Mouse (Mus musculus) embryo, embryonic 10.5 days (tissue): Measurements from ENCODE around the gene Slc38a4.

Experiments
- DNase-seq: peaks from one replicate; pipeline ENCODE4 v3.0.0-alpha.2; 2015; ENCODE audit warnings: low spot score

The Slc38a4 gene

DNA sequence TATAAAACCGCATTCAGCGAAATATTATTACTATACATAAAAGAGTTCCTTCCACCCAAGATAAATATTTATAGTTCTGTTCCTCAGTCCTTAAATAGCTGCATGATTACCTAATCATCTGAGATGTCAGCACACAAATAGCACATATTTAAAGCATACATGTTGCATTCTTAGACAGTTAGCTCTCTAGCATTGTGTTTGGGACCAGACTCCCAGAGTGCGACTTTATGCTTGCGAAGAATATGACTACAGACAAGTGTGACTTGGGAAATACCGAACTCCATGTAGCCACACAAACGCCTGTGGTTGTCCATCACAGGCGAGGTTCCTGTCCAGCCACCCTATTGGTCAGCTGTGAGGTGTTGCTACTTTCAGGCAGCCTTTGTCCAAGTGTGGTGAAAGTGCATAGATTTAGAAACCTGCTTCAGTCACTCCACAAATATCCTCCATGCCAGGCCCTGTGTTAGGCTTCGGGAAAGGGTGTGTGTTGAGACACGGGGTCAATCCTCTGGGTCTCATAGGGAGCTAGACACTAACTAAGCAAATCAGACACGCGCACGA is 40.6 kb downstream of the Slc38a4 start:
- DNase-seq, result no peak

DNA sequence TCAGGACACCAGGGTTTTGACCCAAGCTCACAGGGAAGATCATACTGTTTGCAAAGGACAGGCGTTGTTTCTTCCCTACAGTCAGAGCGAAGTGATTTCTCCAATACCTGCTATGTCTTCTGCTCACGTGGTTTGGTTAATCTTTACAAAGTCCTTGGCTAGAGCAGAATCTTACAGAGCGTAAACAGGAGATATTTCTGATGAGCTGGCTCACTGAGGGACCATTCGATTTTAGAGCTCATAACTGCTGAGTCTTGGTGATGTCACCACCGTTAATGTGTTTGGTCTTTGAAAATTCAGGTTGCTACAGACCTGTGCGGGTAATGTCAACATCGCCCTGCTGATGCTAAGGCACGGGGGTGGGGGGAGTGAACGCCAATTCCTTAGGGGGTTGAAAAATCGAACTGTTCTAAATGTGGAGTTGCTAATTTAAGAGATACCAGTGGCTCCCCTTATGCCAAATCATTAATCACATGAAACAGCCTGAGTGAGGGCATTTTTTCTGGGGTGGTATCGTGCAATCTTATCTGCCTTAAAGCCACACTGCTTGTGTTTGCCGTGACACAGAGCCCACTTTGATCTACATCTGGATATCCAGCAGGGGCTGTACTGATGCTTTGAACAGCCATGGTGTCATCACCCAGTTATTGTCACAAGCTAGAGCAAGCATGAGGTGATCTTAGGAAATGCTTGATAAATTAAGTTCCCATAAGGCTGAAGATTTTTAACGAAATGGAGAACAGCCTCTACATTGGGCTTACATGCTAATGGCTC is 44.0 kb downstream of the Slc38a4 start:
- DNase-seq, result no peak

DNA sequence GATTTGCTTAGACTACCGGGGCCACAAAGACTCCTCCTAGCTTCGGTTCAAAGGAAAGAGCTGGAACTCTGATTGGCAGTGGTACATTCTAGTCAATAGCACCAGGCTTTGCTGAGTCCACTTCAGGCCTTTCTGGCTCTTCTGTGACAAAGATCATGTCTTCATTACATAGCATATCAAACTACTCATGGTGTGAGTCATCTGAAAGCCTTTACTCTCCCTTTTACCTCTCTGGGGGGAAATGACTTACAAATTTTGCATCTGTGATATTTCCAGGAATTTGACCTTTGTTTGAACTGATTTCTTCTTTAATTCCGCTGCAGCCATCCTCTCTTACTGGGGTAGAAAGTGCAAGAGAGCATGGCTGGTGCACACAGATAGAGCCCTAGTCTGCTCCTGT is 46.5 kb downstream of the Slc38a4 start:
- DNase-seq, result no peak

DNA sequence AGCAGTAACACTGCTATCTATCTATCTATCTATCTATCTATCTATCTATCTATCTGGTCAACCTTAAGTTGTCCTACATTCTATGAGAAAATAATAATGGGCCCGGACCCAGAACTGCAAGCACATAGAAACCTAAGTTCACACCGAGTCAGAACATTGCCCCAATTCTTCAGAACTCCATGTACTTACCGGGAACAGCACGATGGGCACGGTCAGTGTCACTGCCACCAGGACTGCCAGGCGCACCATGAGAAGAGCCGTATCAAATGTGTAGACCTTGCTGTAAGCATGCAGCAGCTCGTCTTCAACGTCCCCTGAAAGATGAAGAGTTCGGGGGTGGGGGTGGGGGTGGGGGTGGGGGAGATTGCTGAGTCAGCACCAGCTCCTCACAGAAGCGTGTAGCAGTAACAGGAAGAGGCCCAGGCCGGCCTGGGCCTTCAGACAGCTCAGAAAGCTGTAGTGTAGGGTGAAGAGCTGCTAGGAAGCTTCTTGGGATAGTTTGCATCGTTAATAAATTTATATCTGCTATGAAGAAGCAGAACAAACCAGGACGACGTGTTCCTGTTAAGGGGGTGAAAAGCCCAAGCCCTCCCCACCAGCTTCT is 50.0 kb downstream of the Slc38a4 start:
- no peak for DNase-seq

DNA sequence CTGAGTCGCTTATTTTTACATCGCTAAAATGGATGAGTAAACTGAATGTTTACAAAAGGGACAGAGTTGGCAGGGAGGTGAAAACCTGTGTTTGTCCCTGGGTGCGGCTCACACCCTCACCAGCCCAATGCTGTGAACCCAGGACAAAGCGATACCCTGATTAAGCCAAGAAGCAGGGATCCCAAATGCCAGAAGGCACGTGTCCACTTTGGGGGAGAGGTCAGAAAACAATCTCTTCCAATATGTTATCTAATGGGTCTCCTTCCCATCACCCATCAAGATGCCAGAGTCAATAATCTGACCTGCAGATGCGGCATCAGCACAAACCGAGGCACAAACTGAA is 51.3 kb downstream of the Slc38a4 start:
- DNase-seq, result no peak

DNA sequence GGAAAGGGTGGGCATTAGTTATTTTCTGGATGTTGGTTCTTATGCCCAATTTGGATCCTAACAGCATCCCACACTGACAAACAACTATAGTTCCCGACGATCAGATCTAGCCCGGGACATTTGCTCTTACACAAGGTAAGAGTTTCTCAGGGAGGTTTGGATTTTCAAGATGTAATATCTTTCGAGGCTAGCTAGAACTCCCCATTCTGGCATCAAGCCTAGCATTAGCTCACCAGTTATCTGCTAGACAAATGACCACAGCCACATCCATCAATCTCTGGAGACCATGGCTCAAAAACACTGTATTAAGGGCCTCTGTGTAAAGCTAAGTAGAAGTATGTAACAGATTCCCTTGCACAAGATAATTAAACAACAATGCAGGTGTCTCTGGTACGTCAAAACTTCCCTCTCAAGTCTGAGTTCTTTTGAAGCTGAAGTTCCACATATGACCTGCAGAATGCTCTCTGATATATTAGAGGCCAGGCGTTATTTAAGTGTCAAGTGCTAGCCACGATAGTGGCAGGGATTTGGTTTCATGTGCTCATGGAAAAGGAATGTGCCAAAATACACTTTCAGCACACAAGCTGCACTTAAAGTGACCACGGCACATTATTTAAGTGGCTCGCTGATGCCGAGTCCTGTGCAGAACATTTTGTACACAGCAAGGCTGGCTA is 51.8 kb downstream of the Slc38a4 start:
- DNase-seq, result peak; percentile 54

DNA sequence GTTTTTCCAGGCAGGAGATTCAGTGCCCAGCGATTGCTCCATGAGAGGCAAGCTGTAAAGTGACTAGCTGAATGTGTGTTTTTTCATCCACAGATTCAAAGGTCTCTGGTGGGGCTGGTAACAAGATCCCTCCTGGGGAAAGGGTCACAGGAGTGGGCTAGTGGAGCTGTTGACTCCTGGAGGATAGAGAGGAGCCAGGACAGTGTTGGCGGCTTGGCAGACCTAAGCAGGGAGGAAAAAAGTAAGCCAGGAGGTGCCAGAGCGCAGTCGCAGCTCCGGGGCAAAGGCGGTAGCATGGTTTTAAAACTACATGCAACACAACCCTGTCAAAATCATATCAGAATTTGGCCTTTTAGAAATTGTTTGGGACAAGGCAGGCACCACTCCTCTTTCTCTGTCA is 52.6 kb downstream of the Slc38a4 start:
- no peak for DNase-seq

DNA sequence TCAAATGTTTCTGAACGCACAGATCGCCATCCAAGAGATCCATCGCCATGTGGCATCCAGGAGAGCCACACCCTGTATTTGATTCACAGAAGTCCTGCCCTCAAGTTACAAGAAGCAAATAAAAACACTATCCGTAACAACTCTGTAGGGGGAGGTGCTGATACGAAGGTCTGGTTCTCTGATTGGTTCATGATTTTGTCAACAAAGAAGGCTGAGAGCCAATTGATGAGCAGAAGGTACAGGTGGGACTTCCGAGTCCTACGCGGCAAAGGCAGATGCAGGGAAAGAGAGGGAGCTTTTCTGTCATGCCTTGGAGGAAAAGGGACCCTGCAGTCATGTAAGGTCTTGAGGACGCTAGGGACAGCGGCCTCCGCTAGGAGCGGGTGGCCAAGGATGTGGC is 53.0 kb downstream of the Slc38a4 start:
- peak; percentile 23 for DNase-seq

DNA sequence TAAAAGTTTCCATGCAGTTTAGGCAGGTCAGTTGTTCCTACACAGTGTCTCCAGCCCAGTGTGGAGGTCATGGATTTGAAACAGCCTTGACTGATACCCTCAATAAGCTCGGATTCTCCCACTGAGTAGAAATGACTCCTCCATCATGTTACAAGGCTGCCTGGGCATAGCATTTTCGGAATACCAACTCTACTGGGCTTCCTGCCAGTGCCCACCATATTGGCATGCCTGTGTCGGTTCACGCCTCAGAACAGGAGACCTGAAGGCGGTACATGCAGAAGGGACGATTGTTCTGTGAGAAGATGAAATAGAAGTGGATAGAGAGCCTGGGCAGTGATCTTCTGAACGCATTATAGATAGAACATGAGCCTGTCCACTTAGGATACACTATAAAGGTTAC is 53.9 kb downstream of the Slc38a4 start:
- no peak for DNase-seq

DNA sequence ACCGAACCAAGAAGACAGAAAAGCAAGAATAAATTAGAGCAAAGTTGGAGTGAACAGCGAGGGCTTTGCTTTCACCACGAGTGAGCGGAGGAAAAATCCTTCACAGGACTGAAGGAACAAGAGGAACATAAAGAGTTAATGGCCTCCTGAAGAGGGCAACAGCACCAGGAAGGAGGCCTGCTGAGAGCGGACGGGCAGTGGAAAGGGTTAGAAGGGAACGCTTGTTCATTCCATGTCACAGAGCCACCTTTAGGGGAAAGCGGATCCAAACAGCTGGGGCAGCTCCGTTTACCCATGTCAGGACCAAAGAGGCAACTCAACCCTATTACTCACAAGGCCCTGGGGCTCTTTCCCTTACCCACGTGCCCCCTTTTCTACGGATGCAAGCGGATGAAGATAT is 54.3 kb downstream of the Slc38a4 start:
- DNase-seq, result peak; percentile 52

DNA sequence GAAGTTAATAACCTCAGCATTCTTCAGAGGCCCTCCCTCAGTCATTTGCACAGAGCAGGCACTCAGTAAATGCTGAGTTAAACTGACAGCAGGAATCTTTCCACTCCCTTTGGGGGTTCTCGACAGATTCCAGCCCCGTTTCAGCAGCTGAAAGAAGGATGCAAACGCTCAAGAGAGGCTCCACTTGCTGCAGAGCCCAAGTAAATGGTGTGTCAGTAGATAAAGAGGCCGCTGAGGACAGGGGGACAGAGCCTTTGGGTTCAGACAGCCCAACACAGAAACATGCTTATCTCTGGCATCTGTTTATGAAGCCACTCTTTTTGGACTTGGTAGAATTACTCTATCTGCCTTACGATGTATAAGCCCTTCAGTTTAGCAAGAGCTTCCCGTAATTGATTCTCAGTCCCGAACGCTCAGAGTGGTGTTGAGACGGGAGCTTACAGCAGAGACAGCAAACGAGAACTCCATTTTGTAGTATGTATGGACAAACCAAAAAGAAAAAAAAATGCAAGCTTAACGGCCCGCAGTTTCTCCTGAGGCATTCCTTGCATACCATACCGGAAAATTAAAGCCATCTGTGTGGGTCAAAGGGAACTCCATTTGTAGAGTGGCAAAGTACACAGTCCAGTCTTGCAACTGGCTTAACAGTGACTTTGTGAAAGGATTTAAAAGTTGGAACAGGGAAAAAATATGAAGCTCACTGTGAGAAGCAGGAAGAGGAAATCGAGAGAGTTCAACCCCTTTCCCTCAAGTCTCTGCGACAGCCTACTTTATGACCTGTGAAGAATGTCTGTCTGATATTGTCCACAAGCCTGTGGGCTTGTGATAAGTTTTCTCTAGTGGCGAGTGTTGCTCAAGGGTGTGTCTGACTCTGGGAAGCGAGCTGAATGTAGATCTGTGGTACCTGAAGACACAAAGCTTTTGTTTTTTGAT is 55.2 kb downstream of the Slc38a4 start:
- DNase-seq, result peak; percentile 86

DNA sequence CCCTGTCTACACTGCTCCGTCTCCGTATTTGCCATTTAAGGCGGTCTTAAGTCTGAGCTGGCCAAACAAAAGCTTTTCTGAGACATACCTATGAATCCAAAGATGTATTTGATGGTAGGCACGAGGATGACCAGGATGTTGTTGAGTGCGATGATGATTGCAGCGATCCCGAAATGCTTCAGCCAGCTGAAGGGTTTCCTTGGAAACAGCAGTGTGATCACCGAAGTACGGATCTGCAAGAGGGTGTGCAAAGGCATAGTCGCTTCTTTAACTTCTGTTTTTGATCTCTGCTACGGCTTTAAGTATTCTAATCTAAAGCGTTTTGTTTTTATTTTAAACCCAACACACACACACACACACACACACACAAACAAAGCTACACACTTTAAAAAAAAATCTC is 56.4 kb downstream of the Slc38a4 start:
- no peak for DNase-seq

DNA sequence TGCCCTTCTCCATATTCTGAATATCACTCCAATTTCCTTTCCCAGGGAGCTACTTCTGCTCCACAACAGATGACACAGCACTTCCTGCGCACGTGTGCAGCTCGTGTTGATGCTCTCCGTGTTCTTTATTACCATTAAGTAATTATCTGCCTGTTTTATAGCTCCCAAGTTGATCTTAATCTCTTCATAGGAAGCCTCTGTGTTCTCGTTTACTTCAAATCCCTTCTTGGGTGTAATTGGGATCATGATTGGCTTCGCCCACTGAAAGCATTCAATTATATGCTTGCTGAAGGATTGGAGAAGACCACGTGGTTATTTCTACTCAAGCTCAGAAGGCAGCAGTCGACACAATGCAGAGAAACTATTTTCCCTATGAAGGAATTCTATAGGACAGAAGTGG is 70.1 kb downstream of the Slc38a4 start:
- no peak for DNase-seq

DNA sequence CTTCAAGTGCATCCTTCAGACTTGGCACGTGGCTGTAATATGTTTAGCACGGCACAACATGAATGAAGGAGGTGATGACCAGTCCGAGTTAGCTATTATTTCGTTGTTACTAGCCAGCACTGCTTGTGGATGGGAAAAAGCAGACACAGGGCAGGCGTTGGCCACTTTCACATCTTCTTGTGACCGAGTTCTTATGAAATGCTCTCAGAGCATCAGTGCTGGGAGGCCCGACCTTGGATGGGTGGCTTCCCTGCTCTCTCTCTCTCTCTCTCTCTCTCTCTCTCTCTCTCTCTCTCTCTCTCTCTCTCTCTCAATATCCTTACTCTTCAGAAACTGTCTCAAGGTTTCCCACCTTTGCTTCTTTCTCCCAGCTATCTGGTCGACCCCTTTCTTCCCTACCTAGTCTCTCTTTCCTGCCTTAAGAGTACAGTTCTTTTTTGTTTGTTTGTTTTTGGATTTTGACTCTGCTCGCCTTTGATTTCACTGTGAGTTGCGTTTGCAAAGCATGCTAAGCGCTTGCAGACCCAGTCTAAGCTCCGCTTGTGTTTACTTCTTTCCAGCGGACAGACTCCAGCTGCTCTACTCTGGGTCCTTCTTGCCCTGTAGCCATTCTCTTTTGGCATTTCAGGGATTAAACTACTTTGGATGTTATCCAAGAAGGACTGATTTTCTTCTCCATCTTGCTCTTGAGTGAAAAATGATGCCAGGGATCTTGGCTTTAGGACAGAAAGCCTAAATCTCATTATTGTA is 72.0 kb downstream of the Slc38a4 start:
- no peak for DNase-seq

DNA sequence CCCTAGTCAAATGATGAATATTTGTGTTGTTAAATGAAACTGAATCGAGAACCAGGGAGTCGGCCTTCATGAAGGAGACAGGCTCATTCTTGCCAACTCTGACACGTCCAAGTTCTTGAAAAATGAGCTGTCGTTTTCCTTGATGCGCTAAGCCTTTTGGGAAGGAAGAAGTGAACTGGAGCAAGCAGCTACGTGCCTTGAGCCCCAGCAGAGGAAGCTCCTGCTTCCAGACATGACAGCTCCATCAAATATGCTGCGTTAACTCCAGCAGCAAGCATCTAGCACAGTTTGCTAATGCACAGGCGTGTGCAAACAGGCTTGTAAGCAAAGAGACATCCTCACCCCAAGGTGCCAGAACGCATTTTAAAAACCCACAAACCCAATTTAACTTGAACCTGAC is 80.6 kb downstream of the Slc38a4 start:
- DNase-seq, result no peak

DNA sequence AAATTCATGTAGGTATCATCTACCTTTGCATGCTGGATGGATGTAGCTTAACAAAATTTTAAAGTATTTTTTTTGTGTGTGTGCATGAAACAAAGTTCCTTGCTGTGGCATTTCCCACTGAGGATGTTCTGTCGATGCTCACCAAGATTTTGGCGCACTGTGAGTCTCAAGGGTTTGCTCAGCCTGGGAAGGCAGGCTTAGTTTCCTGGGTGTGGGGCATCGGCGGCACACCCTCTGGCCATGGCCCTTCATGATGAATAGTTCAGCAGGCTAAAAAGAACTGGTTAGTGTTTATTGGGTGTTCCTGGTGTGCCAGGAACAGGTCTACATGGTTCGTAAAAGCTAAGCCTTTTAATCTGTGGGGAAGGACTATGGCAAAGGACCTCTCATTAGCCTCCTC is 81.6 kb downstream of the Slc38a4 start:
- no peak for DNase-seq

DNA sequence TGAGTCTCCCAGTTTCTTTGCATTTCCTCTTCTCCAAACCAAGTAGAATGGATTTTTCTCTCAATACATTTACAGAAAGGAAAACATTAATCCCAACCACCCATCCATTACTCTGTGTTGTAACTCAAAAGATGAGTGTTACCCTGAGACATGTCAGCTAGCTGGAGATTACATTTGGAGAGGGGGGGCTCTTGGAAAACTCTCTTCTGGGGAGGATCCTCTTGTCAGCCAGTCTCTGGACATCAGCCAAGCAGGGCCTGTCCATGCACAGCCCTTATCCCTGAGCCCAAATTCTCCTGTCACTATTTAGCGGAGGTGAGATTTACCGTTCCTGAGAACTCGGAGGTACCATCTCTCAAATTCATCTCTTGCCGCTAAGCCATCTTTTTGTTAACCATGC is 82.4 kb downstream of the Slc38a4 start:
- DNase-seq, result no peak

DNA sequence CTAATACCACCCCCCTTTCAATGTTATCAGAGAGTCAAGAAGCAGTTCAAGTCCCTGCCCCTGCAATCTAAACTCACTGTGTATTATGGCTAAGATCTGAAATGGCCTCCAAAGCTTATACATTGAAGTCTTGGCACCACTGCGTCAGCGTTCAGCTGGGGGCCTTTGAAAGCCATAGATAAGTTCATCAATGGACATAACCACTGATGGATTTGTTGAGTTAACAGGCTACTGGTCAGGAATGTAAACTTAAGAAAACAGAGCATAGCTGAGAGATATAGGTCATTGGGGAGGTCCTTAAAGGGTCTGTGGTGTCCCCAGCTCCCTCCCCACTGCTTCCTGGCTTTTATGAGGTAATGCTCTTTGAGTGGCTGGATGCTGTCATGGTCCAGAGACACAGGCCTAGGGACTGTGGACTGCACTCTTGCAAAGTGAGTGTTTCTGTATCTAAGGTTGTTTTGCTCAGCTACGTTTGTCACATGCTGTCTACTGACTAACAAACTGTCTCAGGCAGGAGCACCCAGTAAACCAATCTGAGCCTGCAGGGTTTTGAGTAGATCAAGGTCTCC is 83.0 kb downstream of the Slc38a4 start:
- DNase-seq, result no peak

DNA sequence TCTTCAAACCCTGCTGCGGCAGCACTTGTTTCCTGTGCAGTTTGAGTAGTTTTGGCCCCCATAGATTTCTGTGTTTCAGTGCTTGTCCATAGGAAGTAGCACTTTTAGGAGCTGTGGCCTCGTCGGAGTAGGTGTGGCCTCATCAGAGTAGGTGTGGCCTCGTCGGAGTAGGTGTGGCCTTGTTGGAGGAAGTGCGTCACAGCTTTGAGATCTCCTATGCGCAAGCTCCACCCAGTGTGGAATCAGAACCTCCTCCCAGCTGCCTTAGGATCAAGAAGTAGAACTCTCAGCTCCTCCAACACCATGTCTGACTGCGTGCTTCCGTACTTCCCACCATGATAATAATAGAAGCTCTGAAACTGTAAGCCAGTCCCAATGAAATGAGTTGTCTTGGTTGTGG is 83.8 kb downstream of the Slc38a4 start:
- DNase-seq, result no peak

DNA sequence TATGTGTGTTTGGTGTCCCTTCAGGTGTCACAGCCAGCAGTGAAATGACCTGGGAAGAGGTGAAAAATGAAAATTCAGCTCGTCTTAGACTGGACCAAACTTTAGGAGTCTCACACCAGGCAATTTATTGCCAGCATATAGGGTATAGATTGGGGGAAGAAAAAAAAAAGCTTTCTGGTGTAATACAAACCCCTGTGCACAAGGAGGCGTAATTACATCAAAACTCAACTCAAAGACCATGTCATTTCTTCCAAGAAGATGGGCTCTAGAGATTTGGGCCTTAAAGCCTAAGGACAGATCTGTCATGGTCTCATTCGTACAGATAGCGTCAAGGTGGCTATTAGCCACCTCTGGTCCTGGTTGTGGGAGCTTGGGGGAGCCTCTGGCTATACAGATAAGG is 86.0 kb downstream of the Slc38a4 start:
- peak; percentile 31 for DNase-seq

DNA sequence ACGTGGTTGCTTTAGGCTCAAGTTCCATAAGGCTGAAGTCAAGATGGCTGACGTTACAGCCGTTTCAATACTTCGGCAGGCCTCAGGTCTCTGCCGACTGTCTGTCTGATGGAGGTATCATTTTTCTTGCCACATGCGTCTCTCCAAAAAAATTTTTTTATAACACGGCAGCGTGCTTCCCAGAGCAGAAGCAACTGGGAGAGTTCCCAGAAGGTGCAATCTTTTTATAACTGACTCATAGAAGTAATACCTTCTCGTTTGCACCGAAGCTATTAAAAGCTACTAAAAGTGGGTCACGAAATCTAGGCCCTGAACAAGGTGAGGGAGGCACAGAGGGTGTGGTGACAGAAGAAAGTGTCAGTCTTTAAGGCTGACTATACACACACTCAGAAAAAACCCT is 87.0 kb downstream of the Slc38a4 start:
- no peak for DNase-seq
